Mouse (Mus musculus): ENCODE measurements around the gene Nfic.
A peak's percentile ranks its signal among the peaks of the same experiment; 100 is the strongest.

Gene Nfic

DNA sequence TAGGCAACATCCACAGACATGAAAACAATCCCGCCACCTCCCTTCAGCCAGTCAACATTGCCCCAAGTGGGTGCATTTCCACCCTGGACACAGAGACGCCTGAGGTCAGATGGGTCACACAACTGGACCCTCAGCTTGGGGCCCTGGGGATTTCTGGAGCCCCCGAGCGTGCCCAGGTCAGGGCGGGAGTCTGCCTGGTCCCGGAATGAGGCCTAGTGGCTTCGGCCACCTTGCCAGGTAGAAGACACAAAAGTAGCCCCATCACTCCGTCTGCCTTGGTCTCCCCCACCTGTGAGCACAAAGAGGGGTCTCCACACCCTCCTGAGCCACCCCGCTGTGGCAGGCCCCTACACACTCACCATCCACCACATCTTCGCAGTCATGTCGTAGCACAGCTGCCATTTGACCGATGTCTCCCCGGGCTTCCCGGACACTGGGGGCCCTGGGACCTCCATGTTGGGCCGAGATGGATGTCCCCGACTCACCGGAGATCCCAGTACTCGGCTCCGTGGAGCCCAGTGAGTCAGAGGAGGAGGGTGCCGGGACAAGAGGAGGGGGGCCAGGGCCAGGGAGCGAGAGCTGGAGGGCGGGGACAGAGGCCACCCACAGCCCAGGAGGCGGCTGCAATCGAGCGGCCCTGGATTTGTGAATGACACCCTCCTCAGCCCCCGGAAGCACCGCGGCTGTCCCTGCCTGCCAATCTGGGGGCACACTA lies at the start of gene Nfic:
Gene Nfic, minus strand, starts transcription at position 455 of the 715 bp plus-strand sequence.
- no peak for DNase-seq (ENCODE audit: low read depth, low spot score)

DNA sequence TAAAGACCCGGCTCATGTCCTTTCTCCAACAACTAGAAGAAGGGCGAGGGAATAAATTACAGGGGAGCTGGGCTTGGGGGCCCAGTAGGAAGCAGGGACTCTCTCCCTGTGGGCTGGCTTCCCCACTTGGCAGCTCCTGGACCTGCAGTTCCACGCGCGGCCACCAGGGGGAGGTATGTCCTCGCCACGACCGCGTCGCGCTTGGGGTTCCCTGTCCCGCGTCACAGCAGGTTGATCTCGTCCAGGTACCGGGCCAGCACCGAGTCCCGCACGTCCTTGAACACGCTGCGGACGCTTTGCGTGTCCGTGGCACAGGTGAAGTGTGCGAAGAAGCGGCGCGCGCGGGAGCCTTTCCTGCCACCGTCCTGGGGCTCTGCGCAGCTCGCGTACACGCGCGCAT lies 47.2 kb upstream of the Nfic start:
- peak; percentile 82 for DNase-seq (ENCODE audit: low read depth, low spot score)

DNA sequence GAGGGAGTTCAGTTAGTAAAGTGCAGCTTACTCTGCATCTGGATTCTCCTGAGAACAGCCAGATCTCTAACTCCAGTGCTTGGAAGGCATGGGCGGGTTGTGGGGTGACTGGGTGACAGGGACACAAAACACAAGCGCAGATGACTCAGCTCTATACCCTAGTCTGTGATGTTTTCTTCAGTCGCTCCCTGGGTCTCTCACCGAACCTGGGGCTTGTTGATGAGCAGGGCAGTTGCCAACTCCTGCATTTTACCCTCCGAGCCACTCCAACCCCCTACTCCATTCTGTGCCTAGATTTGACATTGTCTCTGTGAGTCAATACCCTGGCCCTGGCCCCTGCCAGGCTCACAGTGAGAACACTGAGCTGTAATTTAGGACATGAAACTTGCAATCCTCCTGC lies 46.4 kb upstream of the Nfic start:
- DNase-seq (ENCODE audit: low read depth, low spot score), result no peak

DNA sequence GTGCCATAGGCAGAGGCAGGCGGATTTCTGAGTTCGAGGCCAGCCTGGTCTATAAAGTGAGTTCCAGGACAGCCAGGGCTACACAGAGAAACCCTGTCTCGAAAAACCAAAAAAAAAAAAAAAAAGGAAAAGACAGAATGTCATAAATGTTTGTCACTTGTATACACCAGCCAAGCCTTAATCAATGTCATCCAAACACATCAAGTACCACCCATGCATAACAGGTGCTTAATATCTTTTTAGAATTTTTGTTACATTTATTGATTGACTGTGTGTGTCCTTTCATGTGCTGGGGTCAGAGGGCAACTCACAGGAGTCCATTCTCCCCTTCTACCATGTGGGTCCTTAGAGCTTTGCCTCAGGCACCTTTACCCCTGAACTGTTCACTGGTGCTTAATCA lies 44.6 kb upstream of the Nfic start, which contains the start of gene S1pr4:
Gene S1pr4, minus strand, starts transcription at position 101 of the 400 bp plus-strand sequence.
- no peak for DNase-seq (ENCODE audit: low read depth, low spot score)

DNA sequence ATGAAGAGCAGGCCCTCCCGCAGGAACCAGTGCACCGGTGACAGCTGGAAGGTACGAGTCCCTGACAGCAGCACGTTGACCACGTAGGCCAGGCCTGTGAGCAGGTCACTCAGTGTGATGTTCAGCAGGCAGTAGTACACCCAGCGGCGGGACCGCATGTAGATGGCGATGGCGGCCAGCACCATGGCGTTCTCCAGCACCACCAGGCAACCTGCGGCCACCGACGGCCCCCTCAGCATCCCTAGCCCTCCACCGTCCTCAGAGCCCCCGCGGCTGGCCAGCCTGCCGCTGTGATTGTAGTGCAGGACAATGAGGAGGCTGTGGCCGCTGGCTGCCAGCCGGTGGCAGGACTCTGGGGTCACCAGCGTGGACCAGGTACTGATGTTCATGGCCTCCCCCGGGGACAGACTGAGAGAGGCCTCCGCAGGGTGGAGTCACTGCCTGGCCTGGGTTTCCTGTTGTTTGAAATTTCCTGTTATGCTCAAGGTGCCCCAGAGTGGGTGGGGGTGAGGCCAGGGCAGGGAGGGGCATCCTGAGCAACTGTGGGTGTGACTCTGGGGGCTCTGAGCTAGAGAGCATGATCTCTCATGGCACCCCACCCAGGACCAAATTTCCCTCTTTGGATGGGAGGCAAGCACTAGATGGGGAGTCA lies 43.9 kb upstream of the Nfic start:
- no peak for DNase-seq (ENCODE audit: low read depth, low spot score)

DNA sequence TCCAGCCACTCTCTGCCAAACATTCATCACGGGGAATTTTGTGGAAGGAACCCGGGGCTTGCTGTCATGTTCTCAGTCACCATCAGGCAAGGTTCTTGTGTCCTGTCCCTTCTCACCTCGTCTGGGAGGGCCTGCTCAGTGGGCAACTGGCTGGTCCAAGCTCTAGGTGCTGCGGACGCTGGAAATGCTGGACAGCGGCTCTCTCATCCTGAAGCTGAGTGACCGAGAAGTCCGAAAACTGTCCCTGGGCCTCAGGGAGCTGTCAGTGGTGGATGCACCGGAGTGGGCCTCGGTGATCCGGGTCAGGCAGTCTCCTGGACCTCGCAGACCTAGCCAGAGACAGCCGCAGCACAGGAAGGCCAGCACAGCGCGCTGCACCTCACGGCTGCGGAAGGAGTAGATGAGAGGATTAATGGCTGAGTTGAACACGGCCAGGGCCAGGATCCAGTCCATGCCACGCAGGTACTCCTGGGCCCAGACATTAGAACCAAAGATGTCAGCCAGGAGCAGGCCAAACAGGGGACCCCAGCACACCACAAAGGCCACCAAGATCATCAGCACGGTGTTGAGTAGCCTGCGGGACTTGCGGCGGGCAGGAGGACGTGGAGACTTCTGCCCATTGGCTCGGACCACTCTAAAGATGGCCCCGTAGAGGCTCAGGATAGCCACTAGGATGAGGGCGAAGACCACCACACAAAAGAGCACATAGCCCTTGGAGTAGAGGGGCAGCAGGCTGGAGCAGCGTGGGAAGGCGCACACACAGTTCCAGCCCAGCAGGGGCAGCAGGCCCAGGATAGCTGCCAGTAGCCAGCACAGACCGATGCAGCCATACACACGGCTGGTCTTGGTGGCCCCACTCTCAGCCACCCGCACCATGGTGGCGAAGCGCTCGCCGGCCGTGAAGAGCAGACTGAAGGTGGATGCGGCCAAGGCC lies 43.1 kb upstream of the Nfic start:
- no peak for DNase-seq (ENCODE audit: low read depth, low spot score)

DNA sequence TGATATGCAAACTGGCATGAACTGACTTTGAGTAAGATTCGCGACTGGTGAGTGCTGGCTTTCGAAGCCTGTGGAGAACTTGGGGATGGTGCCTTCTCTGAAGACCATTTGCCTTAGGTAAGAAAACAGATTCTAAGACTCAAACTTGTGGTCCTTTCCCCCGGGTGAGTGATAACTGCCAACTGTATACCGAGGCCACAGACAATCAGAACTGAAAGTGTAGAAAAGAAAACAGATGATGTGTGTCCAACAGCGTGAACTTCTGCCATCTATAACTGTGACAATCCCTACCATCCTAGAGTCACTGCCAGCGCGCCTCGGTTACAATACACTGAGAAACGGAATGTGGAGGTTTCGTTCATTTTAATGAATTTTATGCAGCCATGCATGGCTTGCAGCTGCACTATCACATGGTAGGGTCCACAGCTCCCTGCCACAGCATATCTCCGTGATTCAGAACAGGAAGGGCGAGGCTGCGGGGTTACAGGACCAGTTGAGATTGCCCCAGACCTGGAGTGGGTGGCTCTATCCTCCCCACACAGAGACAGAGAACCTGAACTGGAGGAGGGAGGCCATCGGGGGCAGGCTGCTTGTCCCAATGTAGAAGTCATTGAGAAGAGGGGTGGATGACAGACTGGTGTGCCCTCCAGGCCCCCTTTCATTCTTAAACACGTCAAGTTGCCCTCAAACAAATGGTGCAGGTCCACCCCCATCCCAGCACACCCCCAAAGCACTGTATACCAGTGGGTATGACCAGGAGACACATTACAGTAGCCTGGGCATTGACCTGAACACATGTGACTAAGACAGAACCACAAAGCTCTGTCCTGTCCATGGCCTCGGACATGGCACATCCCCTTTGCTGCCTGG lies 42.2 kb upstream of the Nfic start:
- DNase-seq (ENCODE audit: low read depth, low spot score), result no peak

DNA sequence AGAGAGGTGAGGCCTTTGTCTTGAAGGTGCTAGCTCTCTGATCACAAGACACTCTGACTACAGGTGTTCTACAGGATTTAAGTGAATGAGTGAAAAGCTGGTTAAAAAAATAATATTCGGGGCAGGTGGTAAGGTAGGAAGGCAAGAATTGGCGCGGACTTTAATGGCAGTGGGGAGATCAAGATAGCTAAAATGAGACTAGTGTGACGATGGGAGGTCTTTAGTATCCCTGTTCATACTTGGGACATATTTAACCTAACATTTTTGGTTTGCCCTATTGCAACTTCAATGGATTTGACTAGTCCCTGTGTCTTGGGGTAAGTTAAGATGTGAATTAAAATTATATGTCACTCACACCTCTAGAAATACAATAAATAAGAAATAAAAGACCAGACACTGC lies 41.5 kb upstream of the Nfic start:
- DNase-seq (ENCODE audit: low read depth, low spot score), result no peak

DNA sequence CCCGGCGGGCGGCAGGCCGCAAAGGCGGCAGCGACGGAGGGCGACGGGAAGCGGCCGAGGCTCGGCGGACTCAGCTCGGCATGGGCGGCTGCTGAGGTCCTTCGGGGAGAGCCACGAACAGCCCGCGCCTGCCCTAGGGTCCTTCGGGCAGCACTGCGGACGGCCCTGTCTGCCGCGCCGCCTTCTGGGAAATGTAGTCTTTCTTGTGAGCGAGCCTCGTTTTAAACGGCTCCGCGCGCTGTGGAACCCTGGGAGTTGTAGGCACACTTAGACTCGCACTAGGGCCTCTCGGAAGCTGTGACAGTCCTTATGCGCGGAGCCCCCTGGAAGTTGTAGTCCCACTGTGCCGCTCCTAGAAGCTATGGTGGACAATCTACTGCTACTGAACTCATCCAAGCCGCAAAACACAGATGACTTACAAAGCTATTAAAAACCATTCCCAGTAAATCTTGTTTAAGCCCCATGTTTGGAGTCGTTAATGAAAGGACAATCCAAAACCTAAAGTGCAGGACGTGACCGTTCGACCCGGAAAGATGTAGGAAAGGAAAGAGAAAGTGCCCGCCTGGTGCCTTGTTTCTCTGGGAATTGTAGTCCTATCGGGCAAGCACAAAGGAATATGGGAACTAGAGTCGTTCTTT lies 40.9 kb upstream of the Nfic start, which contains the start of gene Ncln:
Gene Ncln, minus strand, starts transcription at position 129 of the 638 bp plus-strand sequence.
- DNase-seq (ENCODE audit: low read depth, low spot score), result peak; percentile 98

DNA sequence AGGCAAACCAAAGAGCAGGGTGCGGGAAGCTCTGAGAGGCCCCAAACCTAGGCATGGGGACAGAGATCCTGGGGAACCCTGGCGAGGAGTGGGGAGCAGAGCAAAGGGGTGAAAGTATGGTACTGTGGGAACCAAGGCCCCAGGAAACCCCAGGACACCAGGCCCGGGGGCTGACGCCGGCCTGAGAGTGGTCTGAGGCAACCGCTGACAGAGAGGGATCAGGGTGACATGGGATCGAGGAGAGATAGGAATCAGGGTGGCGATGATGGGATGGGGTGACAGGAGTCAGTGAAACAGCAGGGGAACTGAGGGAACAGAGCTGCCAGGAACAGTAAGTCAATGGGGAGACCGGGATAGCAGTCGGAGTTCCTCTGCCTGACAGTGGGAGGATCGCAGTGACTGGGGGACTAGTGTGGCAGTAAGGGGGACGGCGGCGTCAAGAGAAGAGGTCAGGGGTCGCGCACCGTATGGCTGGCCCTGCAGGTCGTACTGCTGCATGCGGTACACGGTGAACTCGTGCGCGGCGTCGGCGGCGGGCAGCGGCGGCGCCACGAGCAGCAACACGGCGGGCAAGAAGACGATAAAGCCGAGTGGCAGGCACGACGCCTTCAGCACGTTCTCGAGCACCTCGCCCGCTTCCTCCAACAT lies 40.3 kb upstream of the Nfic start:
- DNase-seq (ENCODE audit: low read depth, low spot score), result peak; percentile 32

DNA sequence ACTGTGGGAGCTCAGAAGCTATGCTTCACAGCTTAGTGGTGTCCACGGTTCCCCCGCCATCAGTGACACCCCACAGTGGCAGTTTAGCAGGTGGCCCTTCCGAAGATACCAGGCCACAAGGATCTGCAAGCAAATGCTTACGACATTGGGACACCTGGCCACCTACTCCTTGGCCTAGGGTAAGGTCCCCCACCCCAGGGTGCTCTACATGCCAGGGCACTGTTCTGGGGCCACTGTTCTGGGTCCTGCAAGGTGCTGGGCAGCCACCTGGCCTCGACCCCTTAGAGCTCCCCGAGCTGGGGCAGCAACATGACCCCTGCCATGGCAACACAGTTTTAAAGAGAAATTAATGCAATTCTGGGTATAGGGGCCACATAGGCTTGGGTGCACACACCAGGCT lies 39.7 kb upstream of the Nfic start:
- DNase-seq (ENCODE audit: low read depth, low spot score), result no peak

DNA sequence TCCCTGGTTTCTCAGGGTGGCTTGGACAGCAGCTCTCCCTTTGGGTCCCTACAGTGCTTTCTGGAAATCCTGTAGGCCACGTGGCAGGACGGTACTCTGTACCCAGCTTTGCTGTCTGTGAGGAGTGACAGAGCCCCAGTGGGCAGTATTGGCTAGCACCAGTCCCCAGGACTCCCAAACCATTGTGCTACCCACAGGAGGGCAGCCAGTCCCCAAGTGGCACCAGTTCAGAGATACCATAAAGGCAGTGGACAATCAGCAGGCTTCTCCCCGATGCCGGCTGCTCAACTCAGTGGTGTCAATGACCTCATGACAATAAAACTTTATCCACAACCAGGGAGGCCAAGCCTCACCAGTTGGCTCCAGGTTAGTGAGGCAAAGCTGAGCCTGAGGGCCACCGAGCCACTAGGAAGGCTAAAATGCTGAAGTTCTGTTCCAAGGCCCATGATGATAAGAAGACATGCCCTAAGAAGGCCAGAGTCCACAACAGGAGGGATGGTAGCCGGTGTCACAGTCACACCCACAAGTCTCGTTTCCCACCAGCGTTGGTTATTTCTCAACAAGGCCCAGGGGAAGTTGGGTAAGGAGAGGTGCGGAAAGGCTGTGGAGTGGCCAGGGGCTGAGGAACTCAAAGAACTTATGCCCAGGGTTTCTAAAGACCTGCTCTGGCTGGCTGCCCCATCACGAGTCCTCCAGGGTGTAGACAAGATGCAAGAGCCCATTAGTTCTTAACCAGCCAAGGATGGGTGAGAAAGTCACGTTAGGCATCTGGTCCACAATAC lies 39.0 kb upstream of the Nfic start:
- no peak for DNase-seq (ENCODE audit: low read depth, low spot score)

DNA sequence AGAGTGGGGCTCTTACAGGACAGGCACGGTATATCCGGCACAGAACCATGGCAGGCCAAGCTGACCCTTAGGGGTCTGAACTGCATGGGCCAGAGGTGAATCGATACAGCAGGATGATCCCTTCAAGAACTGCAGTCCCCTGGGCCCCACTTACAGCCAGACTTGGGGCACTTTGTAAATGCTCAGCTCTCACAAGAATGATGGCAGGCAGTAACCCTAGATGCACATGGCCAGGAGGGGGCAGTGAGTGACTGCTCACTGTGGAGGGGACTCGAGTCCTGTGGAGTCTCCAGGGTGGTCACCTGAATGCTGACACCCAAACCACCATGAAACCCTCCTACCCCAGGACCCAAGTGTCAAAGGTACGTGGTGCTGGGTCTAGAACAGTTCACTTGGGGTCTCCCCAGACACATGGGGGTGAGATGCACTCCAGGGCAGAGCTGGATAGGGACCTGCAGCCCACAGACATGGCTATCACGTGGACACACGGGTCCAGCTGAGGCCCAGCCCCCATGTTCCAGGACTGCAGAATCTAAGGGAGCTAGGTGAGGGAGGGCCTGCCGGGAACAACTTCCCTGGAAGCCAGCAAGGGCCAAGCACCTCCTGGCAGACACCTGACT lies 38.3 kb upstream of the Nfic start:
- DNase-seq (ENCODE audit: low read depth, low spot score), result no peak

DNA sequence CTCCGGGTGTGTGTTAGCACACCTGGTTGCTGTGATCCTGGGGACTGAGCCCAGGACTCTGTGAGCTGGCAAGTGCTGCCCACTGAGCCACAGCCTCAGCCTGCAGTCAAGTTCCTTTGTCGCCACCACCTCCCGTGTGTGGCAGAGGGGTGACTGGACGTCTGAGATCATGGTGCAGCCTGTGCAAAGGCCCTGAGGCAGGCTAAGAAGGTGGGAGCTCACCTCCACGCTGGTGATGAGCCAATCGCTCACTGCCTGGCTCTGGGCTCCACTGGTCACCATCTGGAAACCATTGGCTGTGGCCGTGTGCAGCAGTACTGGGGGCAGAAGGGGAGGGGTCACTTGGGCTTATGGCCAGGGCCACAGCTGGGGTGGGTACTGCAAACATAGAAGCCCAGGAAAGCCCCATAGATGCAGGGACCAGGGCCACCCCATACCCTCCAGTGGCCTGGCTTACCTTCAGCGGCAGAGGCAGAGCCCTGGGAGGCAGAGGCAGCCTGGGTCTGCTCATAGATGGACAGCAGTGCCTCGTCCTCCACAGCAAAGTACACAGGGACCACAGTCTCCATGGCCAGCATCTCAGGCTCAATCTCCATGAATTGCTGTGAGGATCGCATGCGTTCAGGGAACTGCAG lies 37.3 kb upstream of the Nfic start:
- no peak for DNase-seq (ENCODE audit: low read depth, low spot score)

DNA sequence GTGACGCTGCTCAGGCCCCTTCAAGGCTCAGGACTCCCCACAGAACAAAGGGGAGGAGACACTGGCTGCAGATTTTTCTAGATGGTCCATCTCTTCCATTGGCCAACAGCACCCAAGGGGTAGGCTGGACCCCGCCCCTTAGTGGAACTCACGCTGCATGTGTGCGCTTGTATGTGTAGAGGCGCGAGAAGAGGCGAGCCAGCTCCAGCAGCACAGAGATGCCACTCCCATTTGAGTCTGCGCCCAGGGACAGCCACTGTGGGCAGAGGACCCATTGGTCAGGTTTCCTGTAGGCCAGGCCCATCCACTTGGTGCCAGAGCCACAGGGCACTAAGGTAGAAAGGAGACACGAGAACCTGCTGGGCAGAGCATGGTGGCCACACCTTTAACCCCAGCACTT lies 35.6 kb upstream of the Nfic start:
- no peak for DNase-seq (ENCODE audit: low read depth, low spot score)

DNA sequence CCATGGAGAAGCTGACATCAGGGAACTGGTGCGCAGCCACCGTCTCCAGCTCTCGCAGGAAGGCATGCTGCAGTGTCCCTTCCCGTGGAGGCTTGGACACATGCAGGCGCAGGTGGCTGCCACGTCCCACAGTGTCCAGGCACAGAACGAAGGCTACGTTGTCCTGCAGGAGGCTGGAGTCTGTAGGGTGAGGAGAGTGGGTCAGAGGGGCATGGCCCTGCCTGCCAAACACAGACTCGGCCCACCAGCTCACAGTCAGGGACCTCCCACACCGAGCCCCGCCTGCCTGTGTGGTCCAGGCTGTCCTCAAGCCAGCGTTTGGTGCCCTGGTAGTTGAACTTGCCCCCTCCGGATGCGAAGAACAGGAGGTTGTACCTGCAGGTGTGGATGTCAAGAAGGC lies 34.5 kb upstream of the Nfic start:
- DNase-seq (ENCODE audit: low read depth, low spot score), result no peak

DNA sequence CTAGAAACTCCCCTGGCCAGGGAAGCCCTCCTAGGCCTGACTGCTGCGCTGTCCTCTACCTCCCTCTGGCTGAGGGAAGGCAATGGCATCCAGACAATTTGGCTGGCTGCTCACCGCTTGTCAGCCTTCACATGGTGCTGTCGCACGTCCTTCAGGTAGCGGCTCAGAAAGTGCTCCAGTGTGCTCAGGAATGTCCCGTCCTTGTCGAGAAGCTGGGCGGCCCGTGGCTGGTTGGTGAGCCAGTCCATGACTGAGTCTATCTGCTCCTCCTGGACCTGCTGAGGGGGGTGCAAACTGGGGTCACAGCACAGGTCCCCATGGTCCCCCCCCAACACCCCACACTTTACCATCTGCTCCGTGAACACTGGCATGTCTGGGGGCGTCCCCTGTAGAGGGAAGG lies 32.6 kb upstream of the Nfic start:
- no peak for DNase-seq (ENCODE audit: low read depth, low spot score)

DNA sequence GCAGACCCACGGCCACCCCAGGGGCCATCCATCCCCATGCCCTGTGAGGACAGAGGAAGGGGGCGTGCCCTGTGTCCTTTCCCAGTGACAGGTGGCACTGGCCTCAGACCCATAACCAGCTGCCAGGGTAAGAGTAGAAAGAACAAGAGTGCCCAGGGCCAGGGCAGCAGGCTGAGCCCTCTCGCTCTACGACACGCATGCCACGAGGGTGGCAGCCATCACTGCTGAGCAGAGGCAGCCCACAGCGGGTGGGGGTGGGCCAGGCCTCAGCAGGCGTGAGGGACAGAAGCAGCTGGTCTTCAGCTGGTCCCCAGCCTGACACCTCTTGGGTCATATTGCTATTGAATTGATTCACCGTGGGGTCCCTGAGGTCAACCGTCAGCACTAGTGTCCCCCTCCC lies 31.1 kb upstream of the Nfic start:
- DNase-seq (ENCODE audit: low read depth, low spot score), result no peak
